Mouse (Mus musculus) liver, postnatal 0 days (tissue): Measurements from ENCODE around the gene Fcer1g.

Experiments
- CTCF ChIP-seq: sonication (generic); IDR thresholded peaks from 2 replicates; pipeline ENCODE4 v1.5.1; 2016; ENCODE audit warnings: antibody characterized with exemption, low read depth
- EP300 ChIP-seq: IDR thresholded peaks from 2 replicates; pipeline ENCODE4 v1.6.1; 2016; ENCODE audit warnings: antibody characterized with exemption, low read depth, mild to moderate bottlenecking

DNA sequence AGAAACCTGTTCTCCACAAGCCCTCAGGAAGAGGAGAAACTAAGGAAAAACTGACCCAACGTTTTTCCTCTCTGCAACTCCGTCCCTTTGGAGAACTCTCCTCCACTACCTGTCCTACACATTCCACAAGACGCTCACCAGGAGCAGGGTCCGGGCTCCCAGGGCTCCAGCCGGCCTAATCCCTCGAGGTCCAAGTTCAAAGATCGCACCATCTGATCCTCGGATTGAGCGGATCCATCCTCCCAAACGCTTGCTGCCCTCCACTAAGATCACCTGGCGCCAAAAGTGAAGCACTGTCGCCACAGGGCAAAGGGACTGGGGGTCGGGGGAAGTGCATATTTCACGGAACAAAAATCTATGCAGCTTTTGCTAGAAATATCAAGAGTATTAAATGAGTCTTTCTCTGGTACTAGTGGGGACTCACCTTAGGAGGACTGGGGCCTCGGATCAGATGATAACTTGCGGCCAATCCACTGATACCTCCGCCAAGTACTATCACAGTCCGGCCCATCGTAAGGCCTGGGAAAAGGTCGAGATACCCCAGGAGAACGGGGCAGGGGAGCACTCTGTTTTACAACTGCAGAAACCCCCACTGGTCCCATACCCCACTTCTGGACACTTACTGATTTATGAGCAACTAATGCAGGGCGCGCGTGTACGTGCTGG, 46.2 kb upstream of the Fcer1g start:
- TF ChIP-seq EP300: no peak
- no peak for TF ChIP-seq CTCF
